Mouse (Mus musculus) spleen, adult 2 months (tissue): ENCODE data around the gene Gm49333. TPM values are rescaled to one million over a fixed set of nuclear protein-coding genes. Genes with fewer than 3 reads are reported as not detected.
"Not testable (repeated sequence)": the region's sequence is repeated elsewhere in the genome, so short reads cannot be mapped to it uniquely, and the experiment has no call there.

Source experiments
- DNase-seq, 2 experiments: peaks; one replicate each; pipeline versions ENCODE4 v3.0.0 to v3.0.0-alpha.2; 2012 to 2021; ENCODE audit warnings: low spot score in 2 of 2, low read depth in 1 of 2
- H3K27ac ChIP-seq: fragments of 200-500 bp; 2 replicates; pipeline ENCODE4 v1.5.1; 2012; ENCODE audit warnings: low read length, inconsistent platforms; ENCODE audit not compliant: insufficient read depth
- H3K27me3 ChIP-seq: fragments of 200-500 bp; 2 replicates; pipeline ENCODE4 v1.6.1; 2012; ENCODE audit warnings: mild to moderate bottlenecking, moderate library complexity, low read length, inconsistent platforms; ENCODE audit not compliant: control insufficient read depth, insufficient read depth
- H3K36me3 ChIP-seq: fragments of 200-500 bp; 2 replicates; pipeline ENCODE4 v1.6.1; 2012; ENCODE audit warnings: mild to moderate bottlenecking, low read length, inconsistent platforms; ENCODE audit not compliant: control insufficient read depth, insufficient read depth
- H3K4me1 ChIP-seq: fragments of 200-500 bp; 2 replicates; pipeline ENCODE4 v1.6.1; 2011; ENCODE audit warnings: inconsistent platforms; ENCODE audit not compliant: control insufficient read depth, insufficient read depth, insufficient read length
- H3K4me3 ChIP-seq: fragments of 200-500 bp; 2 replicates; pipeline ENCODE4 v1.5.1; 2011; ENCODE audit warnings: mild to moderate bottlenecking, inconsistent platforms; ENCODE audit not compliant: insufficient read depth, insufficient read length; ENCODE audit errors: extremely low read depth
- CTCF ChIP-seq: fragments of 200-500 bp; IDR thresholded peaks from 2 replicates; pipeline ENCODE4 v1.5.1; 2011; ENCODE audit warnings: mild to moderate bottlenecking, inconsistent platforms; ENCODE audit not compliant: insufficient read depth, insufficient read length, insufficient replicate concordance; ENCODE audit errors: extremely low read depth
- POLR2A ChIP-seq: fragments of 200-500 bp; IDR thresholded peaks from 2 replicates; pipeline ENCODE4 v1.6.1; 2011; ENCODE audit warnings: low read depth, low read length, inconsistent platforms
- WGBS: fragments of 180-500 bp; shearing (Covaris S2); methylation state at CpG from one replicate; pipeline ENCODE4 v1.1.7; 2018; 5-methylcytosine and 5-hydroxymethylcytosine counted together
- polyA plus RNA-seq: library from polyadenylated mRNA; depleted of rRNA; stranded (reverse); fragments of >200 nt; gene quantifications from 2 replicates; pipeline ENCODE4 v1.2.3, GENCODE M21; 2012

The Gm49333 gene
- polyA plus RNA-seq, 1 experiment = 0.02 TPM

- peak within 1 kb of the TSS; percentile 27 for H3K27ac ChIP-seq
- TF ChIP-seq CTCF (no peak), POLR2A (peak; percentile 50)
- peaks cover 2% of the 10 kb centered on the region; the same call in 1 of the 2 replicates for H3K4me1 ChIP-seq
- peaks cover 18% of the 10 kb centered on the region for H3K36me3 ChIP-seq
- no peaks in the 10 kb centered on the region for H3K27me3 ChIP-seq
- DNase-seq = peak; percentile 55 to 92
- WGBS = 1% methylated on average over 46 of the region's 46 CpGs
- peak within 1 kb of the TSS; percentile 71 for H3K4me3 ChIP-seq
These were observed 39.9 kb downstream of the Gm49333 start, which contains the start of gene Psmd2 for GRCm38 (mm10) chr16:20651076-20651946. Psmd2 (plus strand) TSS chr16:20651652.

DNA sequence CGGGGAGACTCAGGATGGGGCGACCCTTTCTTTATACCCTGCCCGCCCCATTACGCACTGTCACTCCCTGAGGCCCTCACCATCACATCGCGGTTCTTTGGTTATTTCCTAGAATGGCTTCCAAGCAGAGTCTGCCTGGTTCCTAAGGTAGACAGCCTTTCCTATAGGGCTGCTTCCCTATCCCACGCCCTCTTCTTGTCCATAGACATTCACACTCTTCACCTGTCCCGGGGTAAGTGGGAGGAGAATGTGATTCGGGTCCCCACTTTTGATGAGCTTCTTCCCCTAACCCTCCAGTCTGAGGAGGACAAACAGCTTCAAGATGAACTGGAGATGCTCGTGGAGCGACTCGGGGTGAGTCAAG, 40.5 kb downstream of the Gm49333 start:
- no peaks in the 10 kb centered on the region for H3K27me3 ChIP-seq
- DNase-seq = no peak
- WGBS = 5% methylated on average over 12 of the region's 12 CpGs
- H3K27ac ChIP-seq = no peak overlapping the region; the same call in 1 of the 2 replicates
- TF ChIP-seq CTCF (no peak), POLR2A (no peak)
- peak overlapping the region; percentile 71 for H3K4me3 ChIP-seq
- H3K36me3 ChIP-seq = peaks cover 23% of the 10 kb centered on the region
- peaks cover 2% of the 10 kb centered on the region; the same call in 1 of the 2 replicates for H3K4me1 ChIP-seq

- Histone ChIP-seq H3K27me3 (no peaks in the 10 kb centered on the region), H3K27ac (no peak overlapping the region), H3K36me3 (peaks cover 32% of the 10 kb centered on the region), H3K4me1 (peaks cover 2% of the 10 kb centered on the region; the same call in 1 of the 2 replicates), H3K4me3 (no peak overlapping the region)
- 59% methylated on average over 2 of the region's 2 CpGs for WGBS
- no peak for DNase-seq
- TF ChIP-seq CTCF (no peak), POLR2A (no peak)
These were observed 41.9 kb downstream of the Gm49333 start for GRCm38 (mm10) chr16:20653315-20653714.

DNA sequence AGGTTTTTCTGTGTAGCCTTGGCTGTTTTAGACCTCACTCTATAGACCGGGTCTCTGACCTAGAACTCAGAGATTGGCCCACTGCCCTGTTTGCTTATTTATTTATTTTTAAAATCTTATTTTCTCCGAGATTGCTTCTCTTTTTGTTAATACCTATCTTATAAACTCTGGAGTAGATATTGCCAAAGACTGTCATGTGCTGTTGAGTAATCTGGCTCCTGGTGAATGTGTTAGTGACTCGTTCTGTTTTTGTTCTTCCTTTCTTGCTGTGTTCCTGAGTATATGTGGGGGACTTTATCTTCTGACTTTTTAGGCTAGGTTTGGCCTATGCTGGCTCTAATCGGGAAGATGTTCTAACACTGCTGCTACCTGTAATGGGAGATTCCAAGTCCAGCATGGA, 46.3 kb downstream of the Gm49333 start:
- Histone ChIP-seq H3K36me3 (peaks cover 66% of the 10 kb centered on the region), H3K27me3 (no peaks in the 10 kb centered on the region), H3K27ac (no peak overlapping the region), H3K4me1 (peaks cover 2% of the 10 kb centered on the region; the same call in 1 of the 2 replicates), H3K4me3 (no peak overlapping the region)
- TF ChIP-seq CTCF (no peak), POLR2A (no peak)
- DNase-seq = no peak
- 86% methylated on average over 4 of the region's 4 CpGs for WGBS

DNA sequence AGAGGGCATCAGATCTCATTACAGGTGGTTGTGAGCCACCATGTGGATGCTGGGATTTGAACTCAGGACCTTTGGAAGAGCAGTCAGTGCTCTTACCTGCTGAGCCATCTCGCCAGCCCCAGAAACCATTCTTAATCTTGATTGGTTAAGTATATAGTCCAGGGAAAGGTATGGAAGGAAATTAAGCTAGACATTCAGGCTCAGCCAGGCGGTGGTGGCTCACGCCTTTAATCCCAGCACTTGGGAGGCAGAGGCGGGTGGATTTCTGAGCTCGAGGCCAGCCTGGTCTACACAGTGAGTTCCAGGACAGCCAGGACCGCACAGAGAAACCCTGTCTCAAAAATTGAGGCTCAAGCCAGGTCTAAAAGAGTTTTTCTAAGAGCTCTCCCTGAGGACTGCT, 56.6 kb downstream of the Gm49333 start, which contains the start of gene Eif4g1:
Eif4g1 (plus strand) TSS at position 301 of the 400 bp plus-strand sequence.
- not testable (repeated sequence) for H3K4me1 ChIP-seq, DNase-seq, H3K36me3 ChIP-seq, H3K4me3 ChIP-seq, H3K27ac ChIP-seq, H3K27me3 ChIP-seq
- WGBS = 94% methylated on average over 5 of the region's 6 CpGs

GRCm38 (mm10) chr16:20670291-20670690, 58.9 kb downstream of the Gm49333 start:
- 94% methylated on average over 3 of the region's 3 CpGs for WGBS

DNA sequence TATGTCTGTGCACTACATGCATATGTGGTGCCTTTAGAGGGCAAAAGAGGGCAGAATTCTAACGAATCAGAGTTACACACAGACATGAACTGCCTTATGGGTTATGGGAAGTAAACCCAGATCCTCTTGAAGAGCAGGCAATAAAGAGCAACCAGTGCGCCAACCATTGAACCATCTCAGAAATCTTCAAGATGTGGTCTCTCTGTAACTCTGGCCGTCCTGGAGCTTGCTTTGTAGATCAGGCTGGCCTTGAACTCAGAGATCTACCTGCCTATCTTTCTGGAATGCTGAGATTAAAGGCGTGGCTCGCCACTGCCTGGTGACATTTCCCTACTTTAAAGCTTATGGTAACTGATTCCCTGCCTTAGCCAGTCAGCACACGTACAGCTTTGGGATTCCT, 60.5 kb downstream of the Gm49333 start:
- H3K36me3 ChIP-seq = peaks cover 3% of the 10 kb centered on the region; the same call in 1 of the 2 replicates
- no peak for TF ChIP-seq CTCF
- no peak for TF ChIP-seq POLR2A
- peak overlapping the region; percentile 16; the same call in 1 of the 2 replicates for H3K4me3 ChIP-seq
- no peaks in the 10 kb centered on the region; the same call in 1 of the 2 replicates for H3K27me3 ChIP-seq
- H3K4me1 ChIP-seq = peaks cover 8% of the 10 kb centered on the region; the same call in 1 of the 2 replicates
- WGBS = 14% methylated on average over 6 of the region's 6 CpGs
- H3K27ac ChIP-seq = no peak overlapping the region
- DNase-seq = no peak

More at GRCm38 (mm10) chr16:20670291-20670690, 58.9 kb downstream of the Gm49333 start:
- no peak for TF ChIP-seq CTCF
- TF ChIP-seq POLR2A = no peak
- DNase-seq = no peak
- Histone ChIP-seq H3K27me3 (no peaks in the 10 kb centered on the region; the same call in 1 of the 2 replicates), H3K4me1 (peaks cover 8% of the 10 kb centered on the region; the same call in 1 of the 2 replicates), H3K27ac (no peak overlapping the region), H3K36me3 (no peaks in the 10 kb centered on the region; the same call in 1 of the 2 replicates), H3K4me3 (no peak overlapping the region)
